Mouse (Mus musculus) kidney, postnatal 25 days (tissue): Measurements from ENCODE around the gene Dnmt1.

Experiments used
- DNase-seq, 2 experiments: peaks; one replicate each; pipeline ENCODE4 v3.0.0; 2021; ENCODE audit warnings: mixed read lengths in 2 of 2

Dnmt1 gene

GRCm38 (mm10) chr9:20976216-20976960 is 16.7 kb upstream of the Dnmt1 start, which contains the start of gene S1pr2:
Gene S1pr2, minus strand, starts transcription at chr9:20976781.
- DNase-seq, result peak; percentile 83 to 89

- peak; percentile 55 for DNase-seq
Observed at GRCm38 (mm10) chr9:20975431-20976215, 15.9 kb upstream of the Dnmt1 start.

- peak in 1 of 2 experiments; percentile 59 for DNase-seq
Observed at GRCm38 (mm10) chr9:20973682-20974075, 14.0 kb upstream of the Dnmt1 start.

GRCm38 (mm10) chr9:20973001-20973681 is 13.5 kb upstream of the Dnmt1 start:
- DNase-seq, result peak in 1 of 2 experiments; percentile 32

GRCm38 (mm10) chr9:20972141-20972992 is 12.7 kb upstream of the Dnmt1 start:
- peak; percentile 47 to 77 for DNase-seq

- no peak for DNase-seq
Observed at GRCm38 (mm10) chr9:20971751-20972140, 12.1 kb upstream of the Dnmt1 start.

GRCm38 (mm10) chr9:20966747-20967146 is 7.1 kb upstream of the Dnmt1 start:
- DNase-seq, result no peak

GRCm38 (mm10) chr9:20966008-20966407 is 6.3 kb upstream of the Dnmt1 start:
- DNase-seq, result no peak

GRCm38 (mm10) chr9:20965606-20966005 is 5.9 kb upstream of the Dnmt1 start:
- no peak for DNase-seq

- no peak for DNase-seq
Observed at GRCm38 (mm10) chr9:20961557-20961956, 1.9 kb upstream of the Dnmt1 start.

GRCm38 (mm10) chr9:20956989-20957388 is 2.7 kb downstream of the Dnmt1 start:
- no peak for DNase-seq

- DNase-seq, result peak; percentile 96 to 98
Observed at GRCm38 (mm10) chr9:20952520-20953227, 7.0 kb downstream of the Dnmt1 start.

- DNase-seq, result no peak
Observed at GRCm38 (mm10) chr9:20951966-20952519, 7.6 kb downstream of the Dnmt1 start.

- DNase-seq, result peak; percentile 32 to 53
Observed at GRCm38 (mm10) chr9:20951441-20951840, 8.2 kb downstream of the Dnmt1 start.

GRCm38 (mm10) chr9:20950419-20950818 is 9.3 kb downstream of the Dnmt1 start:
- DNase-seq, result no peak

- DNase-seq, result no peak
Observed at GRCm38 (mm10) chr9:20946066-20946880, 13.4 kb downstream of the Dnmt1 start.

GRCm38 (mm10) chr9:20944697-20945370 is 14.9 kb downstream of the Dnmt1 start:
- DNase-seq, result no peak

- DNase-seq, result no peak
Observed at GRCm38 (mm10) chr9:20943911-20944310, 15.8 kb downstream of the Dnmt1 start.

GRCm38 (mm10) chr9:20943396-20943795 is 16.3 kb downstream of the Dnmt1 start:
- no peak for DNase-seq

- no peak for DNase-seq
Observed at GRCm38 (mm10) chr9:20923258-20923657, 36.4 kb downstream of the Dnmt1 start.
